Mouse (Mus musculus) adipocyte (in vitro differentiated cells): ENCODE measurements at regions not wholly inside any gene's neighbourhood (a gene's known extent, or its start where the extent isn't known, plus 50 kb on each side); places are given as distances from the start of the nearest gene placed in this dataset.

Experiments
- DNase-seq: peaks from one replicate; pipeline ENCODE4 v3.0.0-alpha.2; 2016; ENCODE audit warnings: low spot score

GRCm38 (mm10) chr5:119579806-119580205, 90.7 kb upstream of the Tbx3 start:
- no peak for DNase-seq

DNA sequence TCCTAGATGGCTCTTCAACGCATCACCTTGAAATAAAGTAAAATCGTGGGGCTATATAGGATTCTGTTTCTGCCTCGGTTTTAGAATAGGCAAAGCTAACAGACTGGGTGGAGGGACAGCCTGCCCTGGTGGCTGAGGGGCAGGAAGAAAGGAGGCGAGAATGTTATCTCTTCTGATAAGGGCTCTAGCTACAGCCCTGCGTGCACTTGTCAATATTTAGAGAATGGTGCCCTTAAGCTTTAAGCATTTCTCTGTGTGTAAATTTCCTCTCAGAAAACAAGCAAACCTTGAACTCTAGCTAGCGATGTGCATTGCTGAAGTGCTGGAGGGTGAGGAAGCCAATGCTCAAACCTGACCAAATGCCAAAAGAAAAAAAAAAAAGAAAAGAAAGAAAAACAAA, 90.1 kb upstream of the Tbx3 start:
- DNase-seq, result no peak

DNA sequence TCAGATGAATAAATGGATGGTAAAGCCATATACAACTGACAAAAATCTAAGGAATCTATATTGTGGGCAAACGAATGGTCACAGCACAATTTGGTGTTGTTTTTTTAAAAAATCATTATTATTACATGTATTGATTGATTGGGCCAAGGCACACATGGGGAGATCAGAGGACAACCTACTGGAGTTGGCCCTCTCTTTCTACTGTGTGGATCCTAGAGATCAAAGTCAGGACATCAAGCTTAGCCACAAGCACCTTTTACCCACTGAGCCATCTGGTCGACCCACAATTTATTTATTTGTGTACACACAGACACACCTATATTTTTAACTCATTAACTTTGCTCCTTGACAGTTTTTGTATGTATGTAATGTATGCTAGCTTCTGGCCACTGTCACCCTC, 89.7 kb upstream of the Tbx3 start:
- DNase-seq, result no peak

GRCm38 (mm10) chr5:119584389-119584788, 86.1 kb upstream of the Tbx3 start:
- DNase-seq, result no peak

- no peak for DNase-seq
These were observed 85.6 kb upstream of the Tbx3 start for GRCm38 (mm10) chr5:119584914-119585313.

GRCm38 (mm10) chr5:119586391-119587058, 83.9 kb upstream of the Tbx3 start:
- no peak for DNase-seq

GRCm38 (mm10) chr5:119587239-119587811, 83.1 kb upstream of the Tbx3 start:
- no peak for DNase-seq

- no peak for DNase-seq
These were observed 81.9 kb upstream of the Tbx3 start for GRCm38 (mm10) chr5:119588340-119589272.

GRCm38 (mm10) chr5:119591271-119591670, 79.2 kb upstream of the Tbx3 start:
- DNase-seq, result no peak

DNA sequence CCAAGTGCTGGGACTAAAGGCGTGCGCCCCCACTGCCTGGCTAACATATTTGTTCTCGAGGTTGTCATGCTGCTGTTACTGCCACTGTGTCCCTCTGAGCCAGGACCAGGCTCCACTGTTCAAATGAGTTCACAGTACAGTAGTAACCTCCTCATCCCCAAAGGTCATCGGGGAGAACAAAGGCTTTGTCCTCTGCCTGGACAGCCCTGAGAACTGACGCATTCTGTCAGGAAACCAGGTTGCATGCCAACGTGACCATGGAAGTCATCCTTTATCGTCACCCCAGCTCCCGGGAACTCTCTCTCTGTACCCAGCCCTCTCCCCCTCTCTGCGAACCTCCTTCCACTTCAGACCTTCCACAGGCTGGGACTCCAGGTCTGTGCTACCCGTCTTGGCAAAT, 77.6 kb upstream of the Tbx3 start:
- DNase-seq, result no peak

DNA sequence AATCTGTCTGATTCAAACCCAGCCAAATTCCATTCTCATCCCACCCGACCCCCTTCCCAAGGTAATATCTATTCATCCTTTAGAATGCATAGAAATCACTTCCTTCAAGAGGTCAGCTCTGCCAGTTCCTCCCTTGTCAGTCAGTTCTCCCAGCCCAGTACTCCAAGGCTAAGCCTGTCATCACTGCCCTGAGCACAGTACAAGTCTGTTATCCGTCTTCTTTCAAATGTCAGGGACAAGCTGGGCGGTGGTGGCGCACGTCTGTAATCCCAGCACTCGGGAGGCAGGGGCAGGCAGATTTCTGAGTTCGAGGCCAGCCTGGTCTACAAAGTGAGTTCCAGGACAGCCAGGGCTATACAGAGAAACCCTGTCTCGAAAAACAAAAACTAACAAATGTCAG, 75.9 kb upstream of the Tbx3 start:
- no peak for DNase-seq

DNA sequence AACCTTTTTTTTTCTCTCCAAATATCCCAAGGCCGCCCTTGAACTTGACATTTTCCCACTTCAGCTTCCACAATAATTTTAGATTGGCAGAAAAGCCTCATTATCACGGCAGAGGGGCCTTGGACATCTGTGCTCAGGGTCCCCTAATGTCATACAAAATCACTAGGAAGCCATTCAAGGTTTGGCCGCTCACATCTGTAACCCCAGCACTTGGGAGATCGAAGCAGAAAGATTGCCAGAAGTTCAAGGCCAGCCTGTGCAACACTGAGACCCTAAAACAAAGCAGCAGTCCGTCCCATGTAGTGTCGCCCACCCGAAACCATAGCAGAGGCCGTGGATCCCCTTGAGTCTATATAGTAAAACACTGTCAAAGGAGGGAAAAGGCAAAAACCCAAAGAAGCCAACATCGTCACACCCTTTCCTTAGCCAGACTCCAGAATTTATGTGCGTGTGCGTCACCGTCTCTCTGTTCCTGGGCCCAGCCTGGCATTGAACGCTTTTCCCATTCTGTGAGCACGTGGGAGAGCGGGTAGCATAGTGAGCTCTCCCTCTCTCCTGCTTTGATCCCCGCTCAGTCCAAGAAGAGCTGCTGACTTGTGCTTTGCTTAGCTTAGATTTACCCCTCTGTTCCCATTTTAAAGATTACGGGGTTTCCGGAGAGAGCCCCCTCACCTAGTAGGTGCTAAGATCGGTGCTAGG, 74.0 kb upstream of the Tbx3 start:
- no peak for DNase-seq

- DNase-seq, result no peak
These were observed 73.5 kb upstream of the Tbx3 start for GRCm38 (mm10) chr5:119596994-119597391.

DNA sequence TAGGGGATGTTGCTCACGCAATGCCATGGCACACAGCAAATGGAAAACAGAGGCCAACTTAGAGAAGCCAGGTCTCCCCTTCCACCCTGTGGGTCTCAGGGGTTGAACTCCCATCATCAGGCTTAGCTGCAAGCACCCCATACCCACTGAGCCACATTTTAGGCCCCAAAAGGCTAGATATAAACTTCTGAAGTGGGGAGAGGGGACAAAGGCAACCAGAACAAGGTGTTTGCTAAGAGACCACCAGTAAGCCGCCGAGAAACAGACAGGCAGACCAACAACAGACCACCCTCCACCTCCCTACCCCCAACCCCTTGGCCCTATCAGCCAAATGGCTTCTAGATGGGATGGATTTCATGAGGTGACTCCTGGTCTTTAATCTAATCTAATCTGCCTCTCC, 72.9 kb upstream of the Tbx3 start:
- DNase-seq, result no peak

- no peak for DNase-seq
These were observed 72.3 kb upstream of the Tbx3 start for GRCm38 (mm10) chr5:119598166-119598565.

GRCm38 (mm10) chr5:119601390-119601789, 69.1 kb upstream of the Tbx3 start:
- DNase-seq, result no peak

DNA sequence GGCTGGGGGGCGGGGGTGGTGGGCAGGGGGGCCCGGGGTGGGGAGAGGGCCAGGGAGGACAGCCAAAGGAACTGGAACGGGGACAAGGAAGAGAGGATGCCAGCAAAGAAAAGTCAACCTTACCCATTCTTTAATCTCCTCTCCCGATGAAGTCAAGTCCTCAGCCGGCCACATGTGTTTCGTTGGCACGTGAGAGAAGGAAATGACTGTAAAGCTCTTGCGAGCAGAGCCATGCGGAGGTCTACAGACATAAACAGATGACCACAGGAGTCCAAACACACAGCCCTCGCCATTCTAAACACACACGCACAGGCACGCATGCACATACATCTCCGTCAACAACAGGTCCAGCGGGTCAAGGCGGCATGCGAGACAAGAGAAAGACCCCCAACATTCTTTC, 68.5 kb upstream of the Tbx3 start:
- DNase-seq, result no peak

DNA sequence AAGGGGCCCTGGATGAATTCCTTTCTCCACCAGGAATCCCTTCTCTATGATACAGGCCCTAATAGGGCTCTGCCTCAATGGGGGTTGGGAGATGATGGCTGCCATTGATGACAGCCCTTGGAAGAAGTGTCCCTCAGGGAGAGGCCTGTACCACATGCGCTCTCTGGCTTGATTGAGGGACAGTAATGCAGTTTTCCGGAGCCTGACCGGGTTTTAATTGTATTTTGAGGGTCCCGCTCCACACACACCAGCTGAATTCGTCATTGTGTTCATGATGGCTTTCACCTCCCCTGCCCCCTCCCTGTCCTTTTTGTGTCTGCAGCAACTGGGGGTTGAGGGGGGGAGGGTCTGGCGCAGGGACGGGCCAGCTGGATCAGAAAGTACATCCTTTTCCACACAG, 65.0 kb upstream of the Tbx3 start:
- DNase-seq, result no peak

DNA sequence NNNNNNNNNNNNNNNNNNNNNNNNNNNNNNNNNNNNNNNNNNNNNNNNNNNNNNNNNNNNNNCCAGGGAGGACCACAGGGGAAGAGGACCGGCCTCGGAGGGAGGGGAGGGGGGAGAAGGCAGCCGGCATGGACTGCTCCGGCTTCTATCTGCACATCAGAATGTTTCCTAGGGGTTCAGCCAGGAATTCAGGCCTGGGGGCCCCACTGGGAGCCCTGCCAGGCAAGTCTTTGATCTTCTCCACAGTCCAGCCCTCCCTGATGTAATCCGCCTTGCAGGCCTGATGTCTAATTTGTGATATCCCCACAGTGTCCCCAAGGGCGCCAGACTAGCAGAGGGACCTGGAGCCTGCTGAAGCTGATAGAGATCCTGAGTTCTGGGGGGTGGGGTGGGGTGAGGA, 57.1 kb upstream of the Tbx3 start:
- no peak for DNase-seq

GRCm38 (mm10) chr5:119613981-119614770, 56.3 kb upstream of the Tbx3 start:
- no peak for DNase-seq

GRCm38 (mm10) chr5:119615681-119616080, 54.8 kb upstream of the Tbx3 start:
- DNase-seq, result no peak

DNA sequence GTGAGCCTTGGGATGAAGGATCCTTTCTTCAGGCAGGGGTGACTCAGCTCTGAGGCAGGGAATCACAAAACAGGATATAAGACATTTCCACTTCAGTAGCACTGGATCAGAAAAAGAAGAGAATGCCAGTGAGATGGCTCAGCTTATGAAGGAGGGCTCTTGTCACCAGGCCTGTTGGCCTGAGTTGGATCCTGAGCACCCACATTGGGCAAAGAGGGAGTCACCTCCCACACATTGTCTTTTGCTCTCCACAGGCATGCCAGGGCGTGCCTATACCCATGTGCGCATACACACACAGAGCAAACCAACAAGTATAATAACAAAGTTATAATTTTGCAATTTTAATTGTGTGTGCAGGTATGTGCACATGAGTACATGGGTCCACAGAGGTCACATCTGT, 52.6 kb upstream of the Tbx3 start:
- no peak for DNase-seq
